Mouse (Mus musculus) spleen, postnatal 10 days (tissue): Measurements from ENCODE around the gene Rusc1.

Experiments
- DNase-seq, 2 experiments: peaks; one replicate each; pipeline ENCODE4 v3.0.0; 2021 to 2022; ENCODE audit warnings: low spot score in 2 of 2

Rusc1 gene

DNA sequence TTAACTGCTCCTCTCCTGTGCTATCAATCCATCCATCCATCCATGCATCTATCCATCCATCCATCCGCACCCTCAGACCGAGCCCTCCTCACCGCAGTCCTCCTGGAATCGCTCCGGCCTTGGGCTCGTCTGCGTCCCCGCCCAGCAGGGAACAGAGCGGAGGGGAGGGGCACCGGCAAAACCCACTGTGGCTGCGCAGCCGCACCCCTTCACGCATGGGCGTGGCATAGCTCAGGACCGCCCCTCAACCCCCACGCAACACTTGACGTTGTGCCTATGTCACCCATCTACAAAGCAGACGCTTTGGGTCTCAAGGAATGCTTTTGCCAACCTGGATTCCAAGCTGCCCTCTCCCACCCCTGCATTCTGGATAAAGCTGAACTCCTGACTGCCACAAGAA lies at the start of gene Rusc1:
TSS of gene Rusc1 (minus strand) at position 137 of the 400 bp plus-strand sequence.
- DNase-seq = peak; percentile 41 to 77

DNA sequence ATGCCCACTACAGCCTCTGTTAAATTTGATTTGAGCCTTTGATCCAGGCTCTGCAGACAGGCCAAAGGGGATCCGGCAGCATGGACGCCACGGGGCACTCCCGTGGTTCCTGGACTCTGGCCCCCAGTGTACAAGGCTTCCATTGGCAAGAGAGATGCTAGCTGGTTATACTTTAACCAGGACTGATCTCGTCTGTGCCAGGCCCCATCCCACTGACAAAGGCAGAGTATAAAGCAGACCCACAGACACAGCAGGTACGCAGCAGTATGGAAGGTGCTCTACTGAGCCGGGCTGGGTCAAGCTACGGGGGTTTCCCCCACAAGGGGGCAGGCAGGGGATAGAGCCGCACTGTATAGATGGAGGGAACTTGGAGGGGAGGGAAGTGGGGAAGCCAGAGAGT lies 43.3 kb upstream of the Rusc1 start:
- DNase-seq = peak; percentile 46 to 57

DNA sequence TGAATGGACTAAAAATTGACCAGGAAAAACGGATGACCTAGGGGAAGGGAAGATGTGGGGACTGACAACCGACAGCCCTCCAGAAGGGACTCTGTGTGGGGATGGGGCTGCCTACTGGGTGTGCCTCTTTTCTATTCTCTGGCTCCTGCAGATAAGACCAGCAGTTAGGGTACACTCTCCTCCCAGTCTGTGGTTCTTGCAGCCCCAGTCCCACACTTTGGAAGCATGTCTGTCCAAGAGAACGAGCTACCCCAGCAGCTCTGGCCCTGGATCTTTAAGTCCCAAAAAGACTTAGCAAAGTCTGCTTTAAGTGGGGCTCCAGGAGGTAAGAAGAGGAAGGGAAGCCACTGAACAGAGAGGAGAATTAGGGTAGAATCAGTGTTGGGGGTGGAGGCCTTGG lies 42.8 kb upstream of the Rusc1 start, which contains the start of gene Pklr:
TSS of gene Pklr (plus strand) at position 185 of the 400 bp plus-strand sequence.
- no peak for DNase-seq

GRCm38 (mm10) chr3:89133752-89134151 lies 40.6 kb upstream of the Rusc1 start:
- DNase-seq = no peak

DNA sequence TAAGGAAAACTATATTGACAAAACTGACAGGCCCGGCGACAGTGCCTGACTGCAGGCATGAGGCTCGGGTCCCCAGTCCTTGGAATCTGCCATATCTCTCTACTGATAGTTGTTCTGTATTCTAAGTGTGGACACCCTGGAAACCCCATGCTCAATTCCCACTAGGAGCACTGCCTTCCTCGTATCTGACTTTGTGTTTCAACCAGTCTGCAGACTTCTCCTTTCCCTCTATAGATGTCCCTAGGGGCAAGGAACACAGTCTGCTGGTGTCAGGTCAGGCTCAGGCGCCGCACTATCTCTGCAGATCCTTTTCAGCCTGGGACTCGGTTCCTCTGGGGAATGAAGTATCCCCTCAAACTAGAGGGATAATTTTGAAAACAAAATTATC lies 39.9 kb upstream of the Rusc1 start:
- DNase-seq = no peak

DNA sequence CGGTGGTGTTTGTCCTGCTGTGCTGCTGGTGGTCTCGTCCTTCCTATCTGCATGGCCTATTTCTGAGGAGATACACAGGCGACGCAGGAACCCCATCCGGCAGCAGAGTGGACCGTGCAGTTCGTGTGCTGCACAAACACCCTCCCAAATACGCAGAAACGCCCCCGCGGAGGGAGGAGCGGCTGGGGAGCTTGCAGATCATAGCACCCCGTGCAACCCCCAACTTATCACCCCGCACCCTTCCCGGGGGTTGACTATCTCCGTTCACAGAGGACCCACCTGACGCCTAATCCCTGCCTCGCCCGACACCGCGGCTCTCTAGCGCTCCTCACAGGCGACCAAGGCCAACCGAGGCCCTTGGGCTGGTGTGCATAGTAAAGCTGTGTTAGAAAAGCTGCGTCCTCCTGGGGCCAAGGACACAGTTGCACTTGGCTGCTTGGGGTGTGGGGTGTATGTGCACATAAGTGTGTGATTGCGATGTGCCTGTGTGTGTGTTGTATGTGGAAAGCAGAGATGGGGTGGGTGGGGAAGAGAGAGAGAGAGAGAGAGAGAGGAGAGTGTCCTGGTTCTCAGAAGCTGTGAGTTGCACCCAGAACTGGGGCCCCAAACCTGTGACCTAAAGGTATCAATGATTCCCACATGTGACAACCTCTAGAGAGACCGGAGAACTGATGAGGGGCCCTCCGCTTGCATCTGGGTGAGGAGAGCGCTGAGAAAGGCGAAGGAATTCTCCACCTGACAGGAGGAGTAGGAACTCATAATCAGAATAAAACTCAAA lies 39.4 kb upstream of the Rusc1 start:
- DNase-seq = peak in 1 of 2 experiments; percentile 76

DNA sequence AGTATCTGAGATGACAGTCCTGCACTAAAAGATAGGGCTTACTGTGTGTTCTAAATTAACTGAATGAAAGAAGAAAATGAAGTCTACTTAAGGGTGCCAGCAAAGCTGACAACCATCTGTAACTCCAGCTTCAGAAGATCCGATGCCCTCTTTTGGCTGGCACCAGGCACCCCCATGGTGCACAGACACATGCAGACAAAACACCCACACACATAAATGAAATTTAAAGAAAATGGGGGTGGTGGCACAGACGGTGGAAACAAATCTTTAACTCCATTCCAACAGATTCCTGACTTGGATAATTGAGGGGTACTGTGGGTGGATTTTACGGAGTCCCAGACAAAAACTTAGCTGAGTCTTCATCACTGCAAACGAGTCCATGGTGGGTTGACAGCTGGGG lies 38.7 kb upstream of the Rusc1 start:
- DNase-seq = no peak

GRCm38 (mm10) chr3:89129908-89130307 lies 36.8 kb upstream of the Rusc1 start:
- DNase-seq = no peak

DNA sequence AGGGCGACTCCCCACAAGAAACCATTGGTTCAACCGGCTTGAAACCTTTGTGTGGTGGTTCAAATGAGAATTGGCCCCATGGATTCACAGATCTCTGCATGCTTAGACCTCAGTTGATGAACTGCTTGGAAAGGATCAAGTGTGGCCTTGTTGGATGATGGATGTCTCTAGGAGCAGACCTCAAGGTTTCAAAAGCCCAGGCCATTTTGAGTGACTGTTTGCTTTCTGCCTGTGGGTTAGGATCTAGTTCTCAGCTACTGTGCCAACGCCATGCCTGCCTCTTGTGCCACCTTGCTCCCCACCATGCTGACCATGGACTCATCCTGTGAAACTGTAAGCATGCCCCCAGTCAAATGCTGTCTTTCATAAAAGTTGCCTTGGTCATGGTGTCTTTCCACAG lies 32.9 kb upstream of the Rusc1 start:
- DNase-seq = no peak

GRCm38 (mm10) chr3:89124241-89124640 lies 31.1 kb upstream of the Rusc1 start:
- DNase-seq = no peak

- DNase-seq = no peak
Measured at GRCm38 (mm10) chr3:89123313-89123712, 30.2 kb upstream of the Rusc1 start.

GRCm38 (mm10) chr3:89115522-89115921 lies 22.4 kb upstream of the Rusc1 start:
- no peak for DNase-seq

DNA sequence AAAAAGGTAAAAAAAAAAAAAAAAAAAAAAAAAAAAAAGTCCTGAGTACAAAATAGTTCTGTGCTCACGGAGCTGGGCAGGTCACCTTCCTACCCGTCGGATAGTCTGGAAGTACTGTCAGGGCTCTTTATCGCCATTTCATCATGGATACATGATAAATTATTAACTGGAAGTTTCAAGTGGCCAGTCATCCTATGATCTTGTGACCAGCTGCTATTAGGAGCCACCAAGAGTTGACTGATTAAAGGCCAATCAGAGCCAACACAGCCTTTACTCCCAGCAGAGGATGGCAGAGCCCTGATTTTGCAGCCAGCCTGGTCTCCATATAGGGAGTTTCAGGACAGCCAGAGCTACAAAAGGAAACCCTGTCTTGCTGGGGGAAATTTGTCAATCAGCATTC lies 19.9 kb upstream of the Rusc1 start:
- no peak for DNase-seq

GRCm38 (mm10) chr3:89108146-89108545 lies 15.0 kb upstream of the Rusc1 start:
- no peak for DNase-seq

DNA sequence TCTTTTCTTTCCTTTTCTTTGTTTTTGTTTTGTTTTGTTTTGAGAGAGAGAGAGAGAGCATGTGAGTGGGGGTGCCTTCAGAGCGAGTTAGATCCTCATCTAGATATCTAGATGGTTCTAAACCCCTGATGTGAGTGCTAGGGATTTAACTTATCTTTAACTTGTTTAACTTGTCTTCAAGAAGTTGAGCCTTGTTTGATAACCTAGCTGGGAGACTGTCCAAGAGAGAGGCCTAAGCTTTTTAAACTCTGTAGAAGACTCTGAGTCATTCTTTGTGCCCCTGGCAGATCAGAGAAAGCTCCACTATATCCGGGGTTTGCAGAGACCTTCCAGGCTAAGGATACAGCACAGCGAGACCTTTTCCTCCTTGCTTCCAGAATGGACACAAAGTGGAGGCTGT lies 14.4 kb upstream of the Rusc1 start:
- DNase-seq = no peak

GRCm38 (mm10) chr3:89106881-89107280 lies 13.8 kb upstream of the Rusc1 start:
- no peak for DNase-seq

DNA sequence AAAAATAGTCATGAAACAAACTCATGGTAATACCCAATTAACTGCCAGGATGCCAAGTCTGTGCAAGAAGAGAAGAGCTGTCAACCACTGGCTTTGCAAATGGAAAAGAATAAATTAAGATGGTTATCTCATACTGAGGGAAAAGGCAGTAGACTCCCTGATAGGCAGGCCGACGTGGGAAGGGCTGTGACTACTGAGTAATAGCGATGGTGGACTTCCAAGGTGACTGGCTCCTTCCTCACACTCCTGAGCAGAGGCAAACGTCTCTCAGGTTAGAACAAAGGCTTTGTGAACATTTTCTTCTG lies 10.1 kb upstream of the Rusc1 start:
- DNase-seq = no peak

DNA sequence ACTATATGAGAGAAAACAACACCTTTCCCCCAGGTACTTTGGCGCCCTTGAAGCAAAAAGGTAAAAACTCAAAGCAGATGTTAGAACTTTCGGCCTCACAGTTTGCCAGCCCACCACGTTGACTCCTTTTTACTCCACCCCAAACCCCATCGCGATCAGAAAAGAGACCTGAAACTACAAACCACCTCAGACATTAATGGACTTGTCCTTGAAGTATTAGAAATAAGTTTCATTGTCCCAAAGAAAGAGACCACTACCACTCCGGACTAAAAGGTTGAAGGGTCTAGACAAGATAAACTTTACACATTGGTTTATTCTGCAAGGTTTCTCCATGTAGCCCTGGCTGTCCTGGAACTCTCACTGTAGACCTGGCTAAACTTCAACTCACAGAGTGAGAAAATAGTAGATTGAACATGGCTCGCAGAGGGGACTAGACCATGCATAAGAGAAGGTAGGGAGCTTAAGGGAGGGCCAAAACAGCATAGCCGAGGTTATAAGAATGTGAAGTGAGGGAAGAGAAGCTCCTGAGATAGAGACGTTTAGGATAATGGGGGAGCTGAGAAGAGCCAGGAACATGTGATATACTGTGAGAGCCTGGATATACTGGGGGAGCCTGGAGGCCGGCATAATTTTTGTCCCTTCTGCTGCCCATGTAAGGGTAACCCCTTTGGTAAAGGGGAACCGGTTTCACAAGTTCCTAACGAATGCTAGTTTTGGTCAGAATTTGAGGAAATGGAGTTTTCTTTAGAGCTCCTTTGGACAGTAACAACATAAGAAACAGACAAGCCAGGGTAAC lies 9.6 kb upstream of the Rusc1 start:
- no peak for DNase-seq

DNA sequence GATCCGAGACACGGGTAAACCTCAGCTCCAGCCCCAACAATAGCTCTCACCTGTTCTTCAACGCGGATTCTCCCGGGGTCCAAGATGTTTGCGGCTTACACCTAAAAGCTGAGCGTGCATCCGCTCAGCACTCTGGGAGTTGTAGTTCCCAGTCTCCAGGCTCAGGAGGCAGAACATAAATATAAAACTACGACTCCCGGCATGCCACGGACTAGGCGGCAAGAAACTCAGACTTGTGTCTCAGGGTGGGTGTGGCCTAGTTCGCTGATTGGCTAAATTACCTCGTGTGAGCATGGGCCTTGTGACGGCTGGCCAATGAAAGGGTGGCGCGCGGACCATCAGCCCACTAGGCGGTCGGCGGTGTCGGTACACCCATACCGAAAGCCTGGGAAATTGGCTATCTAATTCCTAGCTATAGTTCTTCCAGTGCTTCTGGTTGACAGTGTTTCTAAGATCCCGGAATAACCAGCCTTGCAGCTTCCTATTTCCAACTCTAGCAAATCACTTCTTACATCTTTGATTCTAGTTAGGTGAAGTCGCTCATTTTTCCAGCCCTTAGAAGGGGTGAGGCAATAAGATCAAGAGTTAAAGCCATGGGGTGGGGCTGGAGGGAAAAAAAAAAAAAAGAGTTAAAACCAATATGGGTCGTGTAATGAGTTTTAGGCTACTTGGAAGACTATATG lies 8.8 kb upstream of the Rusc1 start, which contains the start of gene Fdps:
TSS of gene Fdps (minus strand) at position 148 of the 683 bp plus-strand sequence.
- DNase-seq = peak; percentile 83 to 97

GRCm38 (mm10) chr3:89101459-89101811 lies 8.3 kb upstream of the Rusc1 start:
- no peak for DNase-seq

- DNase-seq = peak in 1 of 2 experiments; percentile 31
Measured at GRCm38 (mm10) chr3:89100811-89101210, 7.7 kb upstream of the Rusc1 start, which contains the start of gene Gm43738. Gm43738 (minus strand) TSS chr3:89101099.

DNA sequence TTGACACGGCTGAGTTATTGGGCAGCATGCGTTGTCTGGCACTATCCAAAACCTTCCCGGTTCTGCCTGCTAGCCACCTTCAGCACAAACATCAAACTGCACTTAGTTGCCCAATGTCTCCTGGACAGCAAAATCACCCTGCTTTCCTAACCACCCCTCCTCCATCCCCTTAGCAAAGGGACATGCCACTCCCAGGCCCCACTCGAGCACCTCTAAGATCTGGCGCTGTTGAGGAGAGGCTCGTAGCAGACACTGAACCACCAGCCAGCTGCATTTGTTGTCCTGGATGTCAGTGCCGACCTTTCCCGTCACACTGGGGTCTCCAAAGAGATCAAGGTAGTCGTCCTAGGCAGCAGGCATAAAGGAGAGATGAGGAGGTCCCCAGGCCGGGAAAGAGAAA lies 910 bp upstream of the Rusc1 start:
- DNase-seq = no peak
